Mouse (Mus musculus) spleen, embryonic (tissue): ENCODE measurements at regions not wholly inside any gene's neighbourhood (a gene's known extent, or its start where the extent isn't known, plus 50 kb on each side); places are given as distances from the start of the nearest gene placed in this dataset.

Source experiments
- CTCF ChIA-PET: fragments of 350-600 bp; sonication (Branson Sonifier 250); formaldehyde crosslinking; loops from one replicate; lab custom pipeline; 2022; lab: Charles Lee

DNA sequence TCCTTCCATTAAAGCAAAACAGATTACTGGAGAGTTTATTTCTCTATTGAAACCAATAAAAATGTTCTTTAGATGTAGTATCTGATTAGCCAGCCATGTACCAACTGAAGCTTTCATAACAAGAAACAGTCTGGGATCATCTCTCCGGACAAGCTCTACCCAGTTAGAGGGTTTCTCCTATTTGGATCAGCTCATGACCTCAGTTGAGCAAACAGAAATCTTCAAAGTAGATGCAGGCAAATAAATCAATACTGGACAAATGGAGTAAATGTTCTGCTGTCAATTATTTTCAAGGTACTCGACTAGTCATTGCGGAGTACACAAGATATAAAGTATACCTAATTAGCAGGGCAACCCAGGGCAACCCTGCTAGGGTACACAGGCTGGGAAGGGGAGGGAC lies 67.4 kb downstream of the Avpr1a start:
- CTCF ChIA-PET, result no interaction called here

DNA sequence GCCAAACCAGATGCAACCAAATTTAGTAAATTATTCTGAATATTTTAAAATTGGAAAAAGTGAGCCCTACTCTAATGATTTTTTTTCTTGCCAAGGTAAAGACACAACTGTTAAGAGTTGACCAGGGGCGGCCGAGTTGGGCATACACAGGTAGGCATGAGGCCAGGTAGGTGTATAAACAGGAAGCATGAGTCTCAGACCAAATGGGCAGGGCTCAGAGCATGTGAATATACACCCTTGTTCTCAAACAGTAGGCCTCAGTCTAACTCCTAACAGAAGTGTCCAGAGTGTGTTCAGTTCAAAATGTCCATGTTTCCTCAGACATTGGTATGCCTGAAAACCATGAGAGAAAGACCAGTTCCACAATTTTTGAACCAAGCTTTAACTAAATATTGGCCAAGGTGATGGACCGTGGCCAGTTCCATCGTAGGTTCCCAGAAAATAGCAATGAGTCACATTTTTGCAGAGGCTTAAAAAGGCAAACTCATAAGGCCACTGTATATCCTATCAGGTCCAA lies 71.0 kb downstream of the Avpr1a start:
- CTCF ChIA-PET, result no interaction called here

DNA sequence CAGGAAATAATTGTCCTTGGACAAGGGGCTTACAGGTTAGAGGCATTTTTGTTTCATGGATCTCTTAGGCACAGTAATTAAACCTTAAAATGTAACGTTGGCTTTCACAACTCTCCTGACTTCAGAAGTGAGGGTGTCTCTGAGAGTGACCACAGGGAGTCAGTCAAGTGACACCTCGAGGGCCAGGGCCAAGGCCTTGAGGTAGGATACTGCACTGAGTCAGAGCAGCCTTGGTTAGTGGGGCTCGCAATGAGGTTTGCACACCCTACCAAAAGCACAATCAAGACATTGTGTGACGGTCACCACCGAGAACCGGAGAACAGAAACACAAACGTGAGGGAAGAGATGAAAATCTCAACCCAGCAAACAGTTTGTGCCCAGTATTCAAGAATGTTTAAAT lies 71.7 kb downstream of the Avpr1a start:
- CTCF ChIA-PET, result no interaction called here

DNA sequence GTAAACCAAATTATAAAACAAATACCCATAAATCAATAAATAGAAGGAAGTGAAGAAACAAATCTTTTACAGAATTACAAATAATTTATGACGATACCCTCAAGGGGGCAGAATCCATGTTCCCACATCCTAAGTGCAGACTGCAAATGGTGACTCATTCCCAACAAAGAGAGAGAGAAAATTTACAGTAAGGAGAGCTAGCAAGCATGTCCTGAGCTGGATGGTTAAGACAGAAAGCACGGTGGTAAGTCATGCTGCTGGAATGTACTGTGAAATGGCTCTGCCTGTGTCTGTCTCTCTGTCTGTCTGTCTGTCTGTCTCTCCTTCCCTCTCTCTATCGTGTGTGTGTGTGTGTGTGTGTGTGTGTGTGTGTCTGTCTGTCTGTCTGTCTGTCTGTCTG lies 74.3 kb downstream of the Avpr1a start:
- CTCF ChIA-PET, result interaction anchor here (0.5 kb wide), 1 partner anchor 49 kb away, joined by 7 read pairs; no protein-coding TSS in a partner anchor

DNA sequence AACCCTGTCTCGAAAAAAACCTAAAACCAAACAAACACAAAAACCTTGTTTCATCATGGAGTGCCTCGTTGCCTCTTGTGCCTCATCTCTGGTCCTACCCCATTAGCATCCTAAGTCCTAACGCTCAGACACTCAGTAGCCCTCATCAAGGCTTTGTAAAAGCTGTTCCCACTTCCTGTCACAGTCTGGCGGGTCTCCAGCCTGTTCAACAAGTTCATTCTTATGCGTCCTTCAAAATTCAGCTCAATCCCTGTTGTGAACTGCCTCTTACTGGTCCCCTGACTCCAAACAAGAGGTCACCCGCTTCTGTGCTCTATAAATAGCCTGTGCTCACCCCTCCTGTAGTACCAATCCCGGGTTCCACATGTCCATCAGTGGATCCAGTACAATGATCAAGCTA lies 77.1 kb downstream of the Avpr1a start:
- CTCF ChIA-PET, result no interaction called here

DNA sequence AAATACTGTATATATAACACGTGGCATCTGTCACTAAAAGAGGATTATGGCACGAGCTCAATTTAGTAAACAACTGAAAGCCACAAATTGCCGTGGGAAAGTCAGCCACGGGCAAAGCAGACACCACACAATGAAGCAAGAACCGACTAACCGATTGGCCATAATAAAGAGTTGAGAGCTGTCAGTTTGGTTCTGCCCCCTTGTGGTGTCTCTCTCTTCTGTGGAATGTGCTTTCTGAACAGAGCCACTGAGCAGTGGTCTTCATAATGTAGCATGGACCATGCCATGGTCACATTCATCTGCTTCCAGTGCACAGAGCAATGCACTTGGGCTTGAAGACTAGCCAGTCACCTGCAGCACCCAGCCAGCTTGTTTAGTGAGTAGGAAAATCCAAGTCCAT lies 77.5 kb downstream of the Avpr1a start:
- CTCF ChIA-PET, result interaction anchor here (0.6 kb wide), 1 partner anchor 1569 kb away, joined by 3 read pairs; no protein-coding TSS in a partner anchor

DNA sequence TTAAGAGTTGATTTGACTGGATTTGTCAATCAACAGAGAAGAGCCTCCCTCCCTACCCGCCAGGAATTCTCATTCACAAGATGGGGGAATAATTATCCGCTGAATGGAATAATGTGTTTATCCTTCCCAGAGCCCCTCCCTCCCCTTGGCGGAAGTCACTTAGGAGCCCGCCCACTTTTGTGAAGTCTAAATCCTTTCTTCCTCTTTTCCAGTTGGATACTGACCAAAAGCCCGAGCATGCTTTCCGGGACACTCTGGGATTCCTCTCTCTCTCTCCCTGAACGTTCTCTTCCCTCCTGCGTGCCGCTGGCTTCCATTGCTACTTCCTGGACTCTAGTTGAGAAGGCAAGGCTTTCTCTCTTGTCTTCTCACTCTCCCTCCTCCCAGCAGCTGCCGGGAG lies 79.9 kb downstream of the Avpr1a start:
- CTCF ChIA-PET, result interaction anchor here (2.5 kb wide), 1 partner anchor 422 kb away, joined by 8 read pairs; no protein-coding TSS in a partner anchor

DNA sequence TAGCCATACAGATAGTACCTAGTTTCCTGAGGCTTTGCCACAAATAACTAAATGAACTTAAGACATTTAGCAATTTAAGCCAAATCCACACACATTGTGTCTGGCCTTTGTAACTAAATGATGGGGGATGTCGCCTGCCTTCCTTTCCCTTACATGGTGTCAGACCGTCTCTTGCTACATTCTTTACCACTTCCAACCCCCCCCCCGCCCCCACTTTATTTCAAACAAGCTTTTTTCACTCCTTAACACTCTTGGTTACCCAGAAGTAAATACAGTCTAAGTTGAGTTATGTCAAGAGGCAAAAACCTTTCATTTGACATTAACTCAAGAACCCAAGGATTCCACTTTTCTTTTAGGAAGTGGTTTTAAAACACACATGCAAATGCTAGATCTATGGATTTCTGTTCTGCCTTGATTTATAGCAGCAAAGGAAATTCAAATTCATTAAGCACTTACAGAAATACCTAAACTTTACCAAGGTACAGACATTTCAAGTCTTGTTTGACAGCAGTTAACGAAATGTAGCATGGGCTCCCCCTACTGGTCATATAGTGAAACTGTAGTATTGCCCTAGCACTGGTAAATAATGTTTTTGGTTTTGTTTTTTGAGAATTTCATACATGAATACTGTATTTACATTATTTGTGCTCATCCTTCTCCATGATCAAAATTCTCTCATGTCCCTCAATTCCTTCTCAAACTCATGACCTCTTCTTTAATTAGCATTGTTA lies 80.8 kb downstream of the Avpr1a start:
- CTCF ChIA-PET, result interaction anchor here (0.7 to 2.5 kb wide), 2 partner anchors 84 to 423 kb away, joined by 5 to 8 read pairs; no protein-coding TSS in a partner anchor

DNA sequence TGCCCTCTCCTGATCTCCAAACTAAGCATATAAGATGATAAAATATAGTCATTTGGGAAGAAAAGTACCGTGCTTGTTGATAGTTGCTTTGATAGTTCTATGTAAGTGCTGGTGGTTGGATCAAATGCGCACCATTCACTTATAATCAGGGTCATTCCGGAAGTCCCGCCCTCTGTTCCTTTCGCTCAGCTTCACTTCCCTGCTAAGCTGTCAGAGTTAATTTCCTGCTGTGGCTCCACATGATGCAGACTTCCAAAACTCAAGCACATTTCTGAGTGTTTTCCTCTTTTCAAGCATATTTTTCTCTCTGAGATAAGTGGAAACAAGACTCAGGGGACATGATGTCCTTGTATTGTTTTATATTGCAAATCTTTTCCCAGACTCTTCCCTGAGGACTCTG lies 86.4 kb downstream of the Avpr1a start:
- CTCF ChIA-PET, result no interaction called here

DNA sequence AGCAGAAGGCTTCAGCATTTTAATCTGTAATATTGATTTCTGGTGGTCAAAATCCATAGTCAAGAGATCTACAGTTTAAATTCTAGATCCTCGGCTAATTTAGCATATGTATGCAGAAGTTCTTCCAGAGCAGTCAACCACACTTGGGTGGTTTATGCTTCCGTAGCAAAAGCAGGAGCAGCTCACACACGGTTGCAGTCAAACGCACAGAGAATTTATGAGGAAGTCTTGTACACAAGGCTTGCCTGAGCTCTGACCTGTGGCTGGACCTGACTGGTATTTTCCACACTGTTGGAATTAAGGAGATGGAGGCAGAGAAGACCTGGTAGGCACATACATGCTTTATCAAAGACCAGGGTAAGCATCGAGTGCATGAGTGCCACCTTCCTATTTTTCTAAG lies 86.8 kb downstream of the Avpr1a start:
- CTCF ChIA-PET, result no interaction called here

DNA sequence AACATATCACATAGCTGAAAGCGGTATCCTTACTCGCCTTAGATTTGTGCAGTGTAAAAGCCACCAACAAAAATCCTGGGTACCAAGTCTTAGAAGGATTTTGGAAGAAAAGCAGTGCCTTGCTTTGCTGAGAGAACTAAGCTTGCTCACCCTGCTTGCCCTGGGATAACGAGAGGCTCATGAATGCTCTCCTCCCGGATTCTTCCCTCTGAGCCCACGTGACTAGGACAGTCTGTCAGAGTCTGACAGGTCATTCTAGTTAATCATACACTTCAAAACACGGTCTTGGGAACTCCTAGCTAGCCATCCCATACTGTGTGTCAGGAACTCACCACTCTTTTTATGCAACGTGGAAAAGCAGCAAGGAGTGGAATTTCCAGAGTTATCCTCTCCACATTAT lies 91.4 kb downstream of the Avpr1a start:
- CTCF ChIA-PET, result no interaction called here

DNA sequence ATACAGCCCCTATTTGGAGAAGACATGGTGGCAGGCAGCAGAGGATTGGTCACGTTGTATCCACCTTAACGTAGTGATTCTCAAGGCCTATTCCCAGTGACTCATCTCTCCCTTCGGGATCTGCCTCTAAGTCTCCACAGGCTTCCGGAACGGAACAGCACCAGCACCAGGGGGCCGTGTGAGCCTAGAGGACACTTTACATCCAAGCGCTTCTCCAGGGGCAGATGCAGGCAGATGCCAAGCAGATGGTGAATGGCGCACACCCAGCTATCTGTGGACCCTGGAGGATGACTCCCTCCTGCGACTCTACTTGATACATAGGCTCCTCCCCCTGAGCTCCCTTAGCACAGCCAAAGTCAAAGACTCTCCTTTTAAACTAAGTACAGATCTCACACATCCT lies 94.3 kb downstream of the Avpr1a start:
- CTCF ChIA-PET, result no interaction called here

DNA sequence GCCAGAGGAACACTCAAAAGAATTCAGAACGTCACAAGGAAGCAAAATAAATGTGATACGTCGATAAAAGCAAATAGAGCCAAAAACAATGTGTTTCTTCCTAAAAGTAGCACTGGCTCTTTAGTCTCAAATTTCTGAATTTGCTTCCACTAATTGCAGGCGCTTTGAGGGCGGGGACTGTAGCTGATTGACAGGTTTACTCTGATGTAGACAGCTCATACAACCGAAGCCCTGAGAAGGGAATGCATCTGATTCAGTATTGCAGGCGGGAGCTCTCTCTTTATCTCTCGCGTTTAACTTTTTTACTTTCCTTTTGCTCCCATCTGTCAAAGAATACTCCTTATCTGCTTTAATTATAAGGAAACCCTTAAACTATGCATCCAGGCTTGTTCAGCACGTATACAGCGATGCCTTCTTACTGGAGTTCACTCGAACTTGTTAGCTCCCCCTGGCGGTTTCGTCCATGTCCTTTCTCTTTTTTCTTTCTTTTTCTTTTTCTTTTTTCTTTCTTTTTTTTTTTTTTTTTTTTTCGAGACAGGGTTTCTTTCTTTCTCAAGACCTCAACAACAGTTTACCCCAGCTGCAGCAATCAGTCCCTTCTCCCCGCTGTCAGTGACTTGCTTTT lies 95.9 kb downstream of the Avpr1a start:
- CTCF ChIA-PET, result interaction anchor here (0.7 kb wide), 2 partner anchors 353 to 826 kb away, joined by 4 to 9 read pairs; no protein-coding TSS in a partner anchor

DNA sequence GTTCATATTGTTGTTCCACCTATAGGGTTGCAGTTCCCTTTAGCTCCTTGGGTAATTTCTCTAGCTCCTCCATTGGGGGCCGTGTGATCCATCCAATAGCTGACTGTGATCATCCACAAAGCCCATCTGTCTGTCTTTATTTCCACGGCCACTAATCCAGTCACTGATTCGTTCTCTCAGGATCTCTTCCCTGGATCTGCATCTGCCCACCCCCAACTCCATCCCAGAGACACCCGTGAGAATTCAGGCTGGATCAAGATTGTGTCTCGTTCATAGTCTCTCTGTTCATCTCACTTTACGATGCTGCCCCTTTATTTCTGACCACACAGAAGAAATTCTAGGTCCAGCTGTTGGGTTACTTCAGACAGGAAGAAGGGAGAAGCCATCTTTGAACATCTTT lies 96.7 kb downstream of the Avpr1a start:
- CTCF ChIA-PET, result no interaction called here

DNA sequence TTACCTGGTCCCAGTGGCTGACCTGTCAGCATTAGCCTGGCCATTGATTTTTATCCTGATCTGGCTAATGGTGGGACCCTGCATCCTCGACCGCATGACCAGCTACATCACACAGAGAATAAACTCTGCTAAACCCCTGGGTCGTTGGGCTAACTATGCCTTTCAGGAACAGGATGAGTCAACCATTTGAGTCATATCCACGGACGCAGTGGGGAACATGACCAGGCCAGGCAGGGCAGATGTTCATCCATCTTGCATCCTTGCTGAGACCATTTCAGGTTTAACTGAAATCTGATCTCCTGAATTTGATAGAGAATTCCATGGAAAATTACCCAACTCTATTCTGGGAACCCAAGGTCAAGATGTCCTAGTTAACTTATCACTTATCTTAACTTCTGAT lies 103.3 kb downstream of the Avpr1a start:
- CTCF ChIA-PET, result no interaction called here

DNA sequence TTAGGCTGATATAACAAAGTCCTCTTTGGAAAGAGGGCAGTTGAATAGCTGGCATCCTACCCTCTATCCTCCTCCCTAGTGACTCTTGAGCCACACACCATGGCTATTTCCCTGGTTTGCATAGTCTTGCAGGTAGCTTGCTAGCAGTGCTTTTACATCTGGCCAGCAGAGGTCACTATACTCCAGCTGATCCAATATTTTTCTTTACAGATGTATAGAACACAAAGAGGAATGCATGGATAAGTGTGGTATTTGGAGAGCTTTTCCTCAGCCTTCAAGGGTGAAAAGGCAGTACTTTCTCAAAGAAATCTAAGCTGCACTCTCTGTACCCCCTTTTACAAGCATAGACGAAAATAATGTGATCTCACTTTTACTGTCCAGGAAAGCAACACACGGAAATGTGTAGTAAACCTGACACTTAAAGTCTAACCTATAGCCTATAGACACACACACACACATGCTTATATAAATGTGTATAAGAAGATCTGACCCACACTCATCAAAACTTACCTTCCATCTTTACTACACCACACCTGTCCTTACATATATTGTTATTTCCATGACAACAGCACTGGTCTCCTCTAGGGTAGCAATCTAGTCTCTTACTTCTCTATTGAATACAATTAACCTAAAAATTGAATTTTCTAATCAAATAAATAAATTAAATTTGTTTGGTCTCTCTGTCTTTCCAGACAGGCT lies 105.0 kb downstream of the Avpr1a start:
- CTCF ChIA-PET, result no interaction called here

DNA sequence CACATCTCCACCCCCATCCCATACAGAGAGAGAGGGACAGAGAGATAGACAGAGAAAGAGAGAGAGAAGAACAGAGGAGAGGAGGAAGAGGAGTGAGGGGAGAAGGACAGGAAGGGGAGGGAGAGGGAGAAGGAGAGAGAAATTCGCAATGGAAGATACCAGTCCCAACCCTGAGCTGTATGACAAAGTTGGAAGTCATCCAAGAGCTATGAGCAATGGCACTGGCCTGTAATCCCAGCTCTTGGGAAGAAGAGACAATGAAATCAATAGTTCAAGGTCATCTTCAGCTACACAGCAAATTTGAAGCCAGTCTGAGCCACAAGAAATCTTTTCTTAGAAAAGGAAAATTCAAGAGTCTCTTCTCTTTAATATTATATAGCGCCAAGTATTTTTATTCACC lies 105.6 kb downstream of the Avpr1a start:
- CTCF ChIA-PET, result no interaction called here

DNA sequence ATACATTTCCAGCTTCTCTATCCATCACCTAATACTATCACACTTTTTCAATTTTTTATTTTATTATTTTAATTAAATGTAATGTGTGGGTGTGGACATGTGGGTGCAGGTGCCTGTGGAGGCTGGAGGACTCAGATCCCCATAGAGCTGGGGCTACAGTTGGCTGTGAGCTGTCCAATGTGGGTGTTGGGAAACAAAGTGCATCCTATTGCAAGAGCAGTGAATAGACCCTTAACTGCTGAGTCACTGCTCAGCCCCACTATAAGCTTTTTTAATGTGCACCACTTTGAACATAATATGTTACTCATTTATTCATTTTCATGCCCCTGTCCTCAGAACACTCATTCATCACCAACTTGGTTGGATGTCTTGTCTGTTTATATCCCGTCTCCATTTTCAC lies 110.4 kb downstream of the Avpr1a start:
- CTCF ChIA-PET, result no interaction called here

DNA sequence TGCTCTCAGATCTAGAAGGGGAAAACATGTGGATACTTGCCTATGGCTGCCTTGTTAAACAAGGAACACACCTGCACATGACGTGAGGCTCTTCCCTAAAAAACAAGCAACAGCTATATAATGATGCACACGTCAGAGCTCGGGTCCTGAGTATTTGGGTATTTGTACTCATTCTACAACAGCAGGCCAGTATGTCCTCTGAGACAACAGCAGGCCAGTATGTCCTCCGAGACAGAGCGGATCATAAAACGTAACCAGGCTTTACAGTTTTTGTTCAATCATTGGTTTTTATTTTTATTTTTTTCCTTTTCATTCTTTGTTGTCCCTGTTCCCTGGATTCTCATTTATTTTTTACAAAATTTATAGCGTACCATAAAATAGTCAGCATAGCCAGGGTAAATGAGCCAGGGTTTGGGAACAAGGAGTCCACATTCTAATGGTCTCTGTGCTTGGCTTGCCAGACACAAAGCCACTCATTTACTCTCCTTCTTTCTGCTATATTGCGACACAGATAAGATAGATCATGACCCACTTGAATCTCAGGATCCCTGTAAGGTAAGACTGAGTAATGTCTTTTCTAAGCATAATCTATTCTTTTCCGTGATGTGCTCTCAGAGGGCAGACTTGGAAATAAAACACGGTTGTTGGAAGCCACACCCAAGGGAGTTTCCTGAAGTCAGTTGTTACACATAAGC lies 111.8 kb downstream of the Avpr1a start:
- CTCF ChIA-PET, result no interaction called here

DNA sequence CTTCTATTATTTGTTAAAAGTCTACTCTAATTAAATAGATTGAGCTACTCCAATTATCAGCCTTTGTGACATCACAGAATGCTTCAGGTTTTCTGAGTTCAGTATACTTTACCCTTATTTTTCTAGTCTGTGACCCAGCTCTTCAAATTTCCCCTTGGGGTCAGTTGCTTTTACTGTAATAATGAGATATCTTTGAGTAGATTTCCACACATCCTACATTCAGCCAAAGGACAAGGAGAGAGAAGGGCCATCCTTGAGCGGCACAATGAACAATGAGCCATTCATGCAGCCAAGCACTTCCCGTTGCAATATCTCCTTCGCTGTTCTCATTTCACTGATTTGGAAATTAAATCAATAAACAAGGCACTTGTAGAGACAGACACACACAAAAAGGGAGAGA lies 113.6 kb downstream of the Avpr1a start:
- CTCF ChIA-PET, result no interaction called here

DNA sequence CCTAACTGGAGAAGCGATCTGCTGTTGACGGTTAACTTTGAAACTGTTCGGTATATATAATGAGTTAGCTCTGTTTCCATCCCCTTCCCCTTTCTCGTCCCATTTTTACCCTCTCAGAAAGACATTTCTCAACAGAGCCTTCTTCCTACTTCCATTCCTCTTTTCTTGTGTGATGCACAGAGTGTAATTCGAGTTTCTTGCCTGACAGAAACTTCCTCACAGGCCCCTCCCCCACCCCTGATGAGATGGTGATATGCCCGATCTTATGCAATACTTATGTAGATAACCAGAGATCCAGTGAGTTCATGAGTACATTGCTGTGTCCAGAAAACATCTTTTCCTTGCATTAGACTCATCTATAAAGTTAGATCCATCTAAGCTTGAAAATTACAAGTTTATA lies 114.2 kb downstream of the Avpr1a start:
- CTCF ChIA-PET, result no interaction called here

DNA sequence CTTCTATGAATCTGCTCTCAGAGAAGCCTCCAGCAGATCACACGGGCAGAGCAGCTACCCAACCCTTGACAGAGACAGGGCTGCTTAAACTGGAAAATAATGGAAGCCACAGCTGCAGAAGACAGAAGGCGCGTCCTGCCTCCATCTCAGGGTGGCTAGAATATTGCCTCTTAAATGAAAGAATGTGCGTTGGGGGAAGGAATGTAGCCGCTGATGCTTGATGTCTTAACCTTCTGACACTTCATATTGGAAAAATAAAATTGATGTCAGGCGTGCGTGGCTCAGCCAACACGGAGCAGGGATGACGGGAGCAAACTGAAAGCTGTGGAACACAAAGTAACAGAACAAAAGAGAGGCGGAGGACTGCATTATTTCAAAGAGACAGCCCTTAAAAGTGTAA lies 114.6 kb upstream of the Ppm1h start:
- CTCF ChIA-PET, result no interaction called here
